ENCODE assay signal across 15 mouse cellular contexts in the genomic region with DNA sequence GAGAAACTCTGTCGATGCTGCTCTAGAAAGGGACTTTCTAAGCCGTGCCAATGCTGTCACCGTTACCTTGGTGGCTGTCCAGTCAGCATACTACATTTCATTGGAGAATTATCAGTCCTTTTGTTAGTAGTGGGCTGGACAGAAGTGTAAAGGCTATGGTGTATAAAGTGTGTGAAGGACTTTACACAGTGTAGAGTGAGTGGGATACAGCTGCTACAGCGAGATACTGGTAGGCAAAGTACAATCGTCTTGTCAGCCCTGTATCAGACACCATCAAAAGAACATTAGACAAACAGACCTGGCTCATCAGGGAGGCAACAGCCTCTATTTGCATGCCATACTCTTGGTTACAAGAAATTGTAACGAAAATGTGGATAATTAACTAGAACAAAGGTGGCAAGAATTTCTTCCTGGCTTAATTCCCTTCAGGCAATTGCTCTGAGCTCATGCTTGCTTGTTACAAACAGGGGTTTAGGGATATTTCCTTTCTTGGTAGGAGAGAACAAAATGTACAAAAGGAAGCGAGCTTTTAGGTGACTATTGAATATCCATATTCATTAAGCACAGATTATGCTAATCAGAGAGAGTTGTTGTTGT. TPM values are rescaled to one million over a fixed set of nuclear protein-coding genes. Genes with fewer than 3 reads are reported as not detected.
DNase-seq lines count a peak whose midpoint lies in the region; ATAC-seq and TF ChIP-seq lines count a peak whose summit lies in the region.
"Had no signal": no experiment of that assay in that cellular context is flagged by ENCODE, and none has a peak within 500 bp of the region (broad histone marks: within the 10 kb centered on the region; RNA-seq: fewer than 3 reads in every experiment).

No protein-coding gene starts in this region.

- no peak for TF ChIP-seq POLR2A in heart, adult 2 months (IDR thresholded peaks at IDR 0.05; ENCODE audit: insufficient read depth, low read depth, low read length)

- H3K4me3 ChIP-seq in heart, embryonic 13.5 days, result no peak overlapping the region
- H3K4me3 ChIP-seq in heart, adult 2 months, result no peak overlapping the region
- no peak overlapping the region for H3K4me3 ChIP-seq in layer of hippocampus, adult 2 months
- no peak overlapping the region for H3K4me3 ChIP-seq in limb, embryonic 10.5 days
- H3K4me3 ChIP-seq: hindbrain, embryonic 15.5 days; left cerebral cortex, adult 2 months had no signal

- intact Hi-C loops in heart, adult 2 months (cut with DNase I), result no loop called here

- WGBS in heart, embryonic 13.5 days, result 58% methylated on average over 7 of the region's 7 CpGs
- 72% methylated on average over 7 of the region's 7 CpGs for WGBS in heart, adult 2 months
- 64% methylated on average over 7 of the region's 7 CpGs for WGBS in limb, embryonic 10.5 days

- H3K79me2 ChIP-seq in heart, adult 2 months (replicated peaks; ENCODE audit: control insufficient read depth, insufficient read depth, low read length), result no peaks in the 10 kb centered on the region

- H3K27me3 ChIP-seq in heart, embryonic 13.5 days (replicated peaks), result no peaks in the 10 kb centered on the region
- no peaks in the 10 kb centered on the region for H3K27me3 ChIP-seq in heart, adult 2 months (ENCODE audit: control insufficient read depth, insufficient read depth, low read length)
- no peaks in the 10 kb centered on the region for H3K27me3 ChIP-seq in limb, embryonic 10.5 days (ENCODE audit: low read depth, poor library complexity, severe bottlenecking)
- H3K27me3 ChIP-seq: hindbrain, embryonic 15.5 days had no signal

- no peaks in the 10 kb centered on the region for H3K36me3 ChIP-seq in heart, embryonic 13.5 days
- no peaks in the 10 kb centered on the region for H3K36me3 ChIP-seq in heart, adult 2 months (ENCODE audit: control insufficient read depth, insufficient read depth, low read length)
- H3K36me3 ChIP-seq in limb, embryonic 10.5 days, result no peaks in the 10 kb centered on the region
- H3K36me3 ChIP-seq: hindbrain, embryonic 15.5 days had no signal

- no peak for TF ChIP-seq EP300 in heart, adult 2 months (IDR thresholded peaks at IDR 0.05; ENCODE audit: insufficient read depth, low read depth, low read length)

- H3K4me1 ChIP-seq in heart, embryonic 13.5 days, result peaks cover 25% of the 10 kb centered on the region
- no peaks in the 10 kb centered on the region for H3K4me1 ChIP-seq in heart, adult 2 months (ENCODE audit: control insufficient read depth, insufficient read depth, low read length)
- peaks cover 34% of the 10 kb centered on the region for H3K4me1 ChIP-seq in limb, embryonic 10.5 days
- H3K4me1 ChIP-seq: hindbrain, embryonic 15.5 days had no signal

- TF ChIP-seq CTCF in heart, adult 2 months (IDR thresholded peaks at IDR 0.05), result no peak
- TF ChIP-seq CTCF in layer of hippocampus, adult 2 months (conservative IDR thresholded peaks at IDR 0.05), result no peak

- no peak for DNase-seq in heart, adult 2 months
- no peak for DNase-seq in layer of hippocampus, adult 2 months (ENCODE audit: low spot score in 2 of 2)
- DNase-seq in layer of hippocampus, postnatal 14 days (ENCODE audit: low spot score in 2 of 2), result no peak
- DNase-seq in ZHBTc4 (ENCODE audit: low read depth, low spot score), result peak; percentile 18
- no peak for DNase-seq in limb, embryonic 10.5 days (ENCODE audit: low spot score)
- DNase-seq in urinary bladder, postnatal 25 days (ENCODE audit: low spot score), result no peak
- DNase-seq in right cerebral cortex, postnatal 25 days, result no peak
- DNase-seq: cerebellum, postnatal 10 days; gastrocnemius, postnatal 25 days; spleen, adult 18-20 months; thymus, postnatal 14 days had no signal

- H3K27ac ChIP-seq in heart, embryonic 13.5 days (replicated peaks), result 0 out of 2 replicates have a peak overlapping the region, but pooled peaks have one; percentile 2
- no peak overlapping the region for H3K27ac ChIP-seq in heart, adult 2 months
- peak overlapping the region; percentile 28; the same call in 1 of the 2 replicates for H3K27ac ChIP-seq in layer of hippocampus, adult 2 months
- peak overlapping the region; percentile 90 for H3K27ac ChIP-seq in limb, embryonic 10.5 days
- H3K27ac ChIP-seq: hindbrain, embryonic 15.5 days; left cerebral cortex, adult 2 months had no signal

- H3K9ac ChIP-seq in heart, embryonic 13.5 days, result no peak overlapping the region
- H3K9ac ChIP-seq in heart, adult 2 months (ENCODE audit: low read depth, low read length), result no peak overlapping the region
- H3K9ac ChIP-seq: hindbrain, embryonic 15.5 days had no signal

- H3K4me2 ChIP-seq in heart, embryonic 13.5 days, result no peak overlapping the region
- H3K4me2 ChIP-seq: hindbrain, embryonic 15.5 days had no signal

- H3K9me3 ChIP-seq in heart, embryonic 13.5 days, result no peaks in the 10 kb centered on the region
- no peaks in the 10 kb centered on the region for H3K9me3 ChIP-seq in limb, embryonic 10.5 days (replicated peaks)
- H3K9me3 ChIP-seq: hindbrain, embryonic 15.5 days had no signal

- ATAC-seq in heart, embryonic 13.5 days (ENCODE audit: extremely low read depth, insufficient number of reproducible peaks, low FRiP score, low TSS enrichment), result no peak

RNA-seq across cellular contexts. Expression of a gene that starts 48.7 kb away (rescaled TPM):
- polyA plus RNA-seq in heart, embryonic 13.5 days (2015; fragmentation: Nextera tagmentation; extraction: Ambion mirVana), result 0.51 and 0.52 TPM in 2 replicates
- under 1 TPM; 0.03 to 0.14 TPM for total RNA-seq in heart, adult 2 months (2021)
- polyA plus RNA-seq in heart, adult 2 months (2012; rRNA removed), result 0.12 and 0.15 TPM in 2 replicates
- total RNA-seq in layer of hippocampus, adult 2 months (2021), result 10 to 100 TPM; 94.4 to 97.3 TPM
- 10 to 100 TPM; 68.7 to 69.1 TPM for total RNA-seq in layer of hippocampus, postnatal 14 days (2021)
- polyA plus RNA-seq in limb, embryonic 10.5 days (2016; fragmentation: Nextera tagmentation; extraction: Ambion mirVana), result 0.09 and 0.15 TPM in 2 replicates
- total RNA-seq: liver, adult 2 months had no signal
- polyA plus RNA-seq: liver, adult 2 months had no signal

Comparison
In these comparisons a context has a peak if more than half of its experiments do, and no peak if none do; other contexts are left out.
1. RNA of a gene that starts 48.7 kb away (total RNA-seq): 94.4 to 97.3 TPM in layer of hippocampus, adult 2 months and 68.7 to 69.1 TPM in layer of hippocampus, postnatal 14 days; 0.03 to 0.14 TPM in heart, adult 2 months; every median in the first group is over 10 times any median in the second.